Mouse (Mus musculus) heart, postnatal 0 days (tissue): Measurements from ENCODE around the gene Gm49378.

Experiments
- CTCF ChIP-seq: IDR thresholded peaks from 2 replicates; pipeline ENCODE4 v1.5.1; 2016; ENCODE audit warnings: antibody characterized with exemption, control low read depth, low read depth
- EP300 ChIP-seq: IDR thresholded peaks from 2 replicates; pipeline ENCODE4 v1.6.1; 2016; ENCODE audit warnings: antibody characterized with exemption, low read depth

DNA sequence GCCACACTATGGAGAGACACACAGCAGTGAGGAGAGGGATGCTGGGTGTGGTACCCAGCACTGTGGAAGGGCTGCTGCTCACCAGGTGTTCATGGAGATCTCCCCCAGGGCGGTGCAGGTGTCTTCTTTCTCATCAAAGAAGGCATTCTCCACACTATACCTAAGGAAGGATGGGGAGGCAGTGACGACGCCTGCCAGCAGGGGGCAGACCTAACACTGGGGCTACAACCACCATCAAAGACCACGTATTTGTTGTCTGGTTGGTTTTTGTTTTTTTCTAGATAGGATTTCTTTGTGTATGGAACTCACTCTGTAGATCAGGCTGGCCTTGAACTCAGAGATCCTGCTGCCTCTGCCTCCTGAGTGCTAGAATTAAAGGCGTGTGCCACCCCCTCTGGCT lies 8.4 kb downstream of the Gm49378 start:
- TF ChIP-seq CTCF (peak; percentile 68), EP300 (no peak)
